Mouse (Mus musculus): ENCODE measurements at regions not wholly inside any gene's neighbourhood (a gene's known extent, or its start where the extent isn't known, plus 50 kb on each side); places are given as distances from the start of the nearest gene placed in this dataset.
A peak's percentile ranks its signal among the peaks of the same experiment; 100 is the strongest.
"Not testable (repeated sequence)": the region's sequence is repeated elsewhere in the genome, so short reads cannot be mapped to it uniquely, and the experiment has no call there.

DNA sequence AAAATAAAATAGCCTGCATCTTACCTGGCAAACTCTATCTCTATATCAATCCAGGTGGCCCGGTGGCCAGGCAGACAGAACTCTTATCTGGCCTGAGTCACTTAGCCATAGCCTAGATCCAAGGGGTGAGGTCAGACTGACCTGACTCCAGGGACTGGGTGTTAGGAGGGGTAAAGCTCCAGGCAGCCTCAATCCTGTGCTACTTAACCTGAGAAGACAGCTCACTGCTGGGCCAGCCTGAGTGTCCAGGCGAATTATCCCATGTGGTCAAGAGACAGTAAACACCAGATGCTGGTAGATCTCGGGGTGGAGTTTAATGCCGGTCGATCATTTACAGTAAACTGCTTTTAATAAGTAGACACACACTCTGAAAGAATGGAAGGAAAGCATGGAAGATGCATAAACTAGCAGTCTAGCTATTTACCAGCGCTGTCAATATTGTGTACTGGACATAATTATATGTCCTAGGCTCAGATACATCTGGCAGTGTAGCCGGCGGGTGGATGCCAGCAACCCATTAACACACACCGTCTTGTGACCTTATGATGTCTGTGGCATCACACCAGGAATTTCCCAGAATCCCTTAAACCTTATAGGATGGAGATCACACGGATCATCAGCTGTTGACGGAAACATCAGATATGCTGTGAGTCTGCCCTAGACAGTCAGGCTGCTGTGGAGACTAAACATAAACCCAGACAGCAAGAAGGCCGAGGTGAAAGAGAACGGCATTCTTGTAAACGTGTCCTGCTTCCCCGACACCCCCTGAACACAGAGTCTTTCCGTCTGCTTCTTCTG lies 153.9 kb upstream of the Ubl3 start:
- peak; percentile 79 for DNase-seq (ENCODE audit: low read depth, low spot score)

GRCm38 (mm10) chr5:148704769-148705168 lies 152.2 kb upstream of the Ubl3 start:
- DNase-seq (ENCODE audit: low read depth, low spot score), result no peak

- DNase-seq (ENCODE audit: low read depth, low spot score), result no peak
Measured at GRCm38 (mm10) chr5:148701859-148702258, 149.3 kb upstream of the Ubl3 start.

DNA sequence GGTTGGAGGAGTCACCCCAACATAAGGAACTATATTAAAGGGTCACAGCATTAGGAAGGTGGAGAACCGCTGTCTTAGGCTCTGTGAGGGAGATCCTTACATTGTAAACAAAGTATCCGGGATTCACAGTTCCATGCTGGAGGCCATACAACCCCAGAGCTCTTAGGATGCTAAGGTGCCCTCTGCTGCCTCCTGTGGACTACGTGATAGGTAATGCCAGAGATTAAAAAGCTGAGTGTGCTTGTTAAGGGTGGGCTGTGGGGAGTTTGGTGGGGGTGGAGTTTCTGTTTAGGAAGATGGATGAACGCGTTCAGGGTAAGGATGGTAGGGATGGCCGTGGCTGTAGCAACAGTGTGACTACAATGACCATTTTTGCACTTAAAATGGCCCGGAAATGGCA lies 148.4 kb upstream of the Ubl3 start:
- DNase-seq (ENCODE audit: low read depth, low spot score), result no peak

DNA sequence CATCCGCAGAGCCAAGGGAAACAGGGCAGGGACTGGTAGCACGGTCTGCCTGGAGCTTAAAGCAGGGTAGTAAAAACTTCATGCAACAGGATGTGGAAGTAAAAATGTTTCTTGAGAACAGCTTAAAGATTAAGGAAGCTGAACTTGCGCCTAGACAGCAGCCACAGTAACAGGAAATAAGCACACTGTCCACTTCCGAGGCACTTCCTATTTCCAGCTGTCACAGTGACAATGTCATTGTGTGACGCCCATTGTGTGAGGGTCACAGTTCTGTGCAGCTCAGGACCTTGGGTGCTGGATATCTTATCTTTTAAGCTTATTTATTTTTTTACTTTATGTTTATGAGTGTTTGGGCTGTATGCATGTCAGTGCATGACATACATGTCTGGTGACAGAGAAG lies 147.7 kb upstream of the Ubl3 start:
- no peak for DNase-seq (ENCODE audit: low read depth, low spot score)

DNA sequence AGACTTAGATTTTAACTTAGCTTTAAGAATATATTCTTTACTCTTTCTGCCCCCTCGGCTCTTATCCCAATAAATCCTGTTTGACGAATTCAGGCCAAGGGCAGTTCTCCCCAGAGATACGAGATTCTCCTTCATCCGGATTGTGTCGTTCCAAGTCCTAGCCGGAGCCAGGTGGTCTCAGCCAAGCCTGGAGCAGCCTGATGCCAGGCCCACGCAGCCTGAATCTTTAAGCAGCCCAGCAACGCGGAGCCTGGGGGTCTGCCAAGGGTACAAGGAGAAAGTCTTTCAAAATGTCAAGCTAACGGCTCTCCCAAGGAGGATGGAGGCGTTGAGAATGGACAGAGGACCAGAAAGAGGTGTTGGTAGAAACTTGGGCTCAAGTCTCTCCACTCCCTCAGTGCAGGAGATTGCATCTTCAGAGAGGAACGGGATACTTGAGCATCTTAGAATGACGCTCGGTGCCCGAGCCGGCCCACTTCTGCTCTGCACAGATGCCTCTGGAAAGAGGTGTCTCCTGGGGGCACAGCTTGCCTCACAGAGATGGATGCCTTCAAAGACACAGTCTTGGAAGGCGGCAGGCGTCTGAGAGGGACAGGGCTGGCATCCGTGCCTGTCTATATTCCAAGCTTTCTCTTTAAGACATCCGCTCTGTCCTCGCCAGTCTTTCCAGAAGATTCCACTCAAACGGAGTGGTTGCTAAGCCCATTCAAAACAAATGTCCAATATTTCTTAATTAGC lies 145.2 kb upstream of the Ubl3 start:
- DNase-seq (ENCODE audit: low read depth, low spot score), result no peak

GRCm38 (mm10) chr5:148694352-148694751 lies 141.8 kb upstream of the Ubl3 start:
- DNase-seq (ENCODE audit: low read depth, low spot score), result no peak

GRCm38 (mm10) chr5:148691486-148691885 lies 138.9 kb upstream of the Ubl3 start:
- DNase-seq (ENCODE audit: low read depth, low spot score), result no peak

DNA sequence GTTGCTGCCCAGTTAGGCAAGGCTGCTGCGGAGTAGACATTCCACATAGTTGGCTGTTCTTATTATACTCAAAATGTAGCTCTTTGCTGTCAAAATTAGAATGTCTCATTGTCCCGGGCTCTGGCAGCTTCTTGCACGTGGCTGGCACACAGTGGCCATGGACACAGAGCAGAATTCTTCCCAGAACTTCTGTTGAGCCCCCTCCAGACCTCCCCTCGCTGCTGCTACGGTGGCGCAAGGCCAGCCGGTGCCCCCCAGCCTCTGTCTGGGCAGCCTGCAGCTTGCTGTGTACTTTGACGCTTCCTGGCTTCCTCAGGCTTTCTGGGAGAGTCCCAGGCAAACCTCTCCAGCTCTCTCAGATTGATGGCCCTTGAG lies 138.2 kb upstream of the Ubl3 start:
- DNase-seq (ENCODE audit: low read depth, low spot score), result no peak

DNA sequence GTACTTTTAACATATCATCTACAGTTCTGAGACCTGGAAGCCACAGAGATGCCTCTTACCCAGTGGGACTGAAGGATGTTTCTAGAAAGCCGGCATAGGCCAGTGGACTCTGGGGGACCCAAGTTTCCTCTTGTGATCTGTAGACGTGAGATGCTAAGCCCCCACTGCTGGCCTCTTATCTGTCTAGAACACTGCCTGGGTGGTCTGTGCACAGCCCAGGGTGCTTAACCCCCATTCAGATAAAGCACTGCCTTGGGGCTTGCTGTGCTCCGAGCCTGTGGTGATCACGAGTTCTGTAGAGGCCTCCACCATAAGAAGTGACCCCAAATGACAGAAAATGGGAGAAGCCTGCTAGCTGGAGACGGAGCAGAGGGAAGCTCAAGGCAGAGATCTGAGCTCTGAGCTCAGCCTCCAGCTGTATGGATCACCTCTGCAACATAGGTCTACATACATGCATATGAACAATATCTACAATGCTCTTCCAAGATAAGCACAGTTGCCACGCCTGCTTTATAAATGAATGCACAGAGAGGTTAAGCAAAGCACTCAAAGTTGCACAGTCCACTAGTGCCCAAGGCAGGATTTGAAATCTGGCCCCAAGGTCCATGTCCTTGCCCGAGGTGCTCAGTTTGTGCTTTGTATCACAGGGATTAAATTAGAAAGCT lies 137.7 kb upstream of the Ubl3 start:
- DNase-seq (ENCODE audit: low read depth, low spot score), result no peak

GRCm38 (mm10) chr5:148689297-148689696 lies 136.7 kb upstream of the Ubl3 start:
- DNase-seq (ENCODE audit: low read depth, low spot score), result no peak

DNA sequence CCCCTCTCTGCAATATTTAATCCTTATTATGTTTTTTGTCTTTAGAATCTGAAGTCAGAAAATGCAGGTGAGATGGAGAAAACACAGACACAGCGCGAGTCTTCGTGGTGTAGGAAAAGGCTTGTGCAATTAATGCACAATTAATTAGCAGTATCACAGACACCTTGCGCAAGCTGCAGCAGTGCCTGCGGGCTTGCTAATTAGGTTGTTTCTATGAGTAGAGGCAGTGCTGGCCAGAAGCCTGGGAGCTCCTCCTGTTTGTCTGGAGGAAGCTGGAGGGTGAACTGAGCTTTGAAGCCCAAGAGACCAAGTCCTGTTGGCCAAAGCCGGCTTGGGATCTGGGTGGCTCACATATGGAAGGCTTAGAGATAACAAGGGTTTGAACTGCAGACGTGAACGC lies 135.9 kb upstream of the Ubl3 start:
- DNase-seq (ENCODE audit: low read depth, low spot score), result no peak

DNA sequence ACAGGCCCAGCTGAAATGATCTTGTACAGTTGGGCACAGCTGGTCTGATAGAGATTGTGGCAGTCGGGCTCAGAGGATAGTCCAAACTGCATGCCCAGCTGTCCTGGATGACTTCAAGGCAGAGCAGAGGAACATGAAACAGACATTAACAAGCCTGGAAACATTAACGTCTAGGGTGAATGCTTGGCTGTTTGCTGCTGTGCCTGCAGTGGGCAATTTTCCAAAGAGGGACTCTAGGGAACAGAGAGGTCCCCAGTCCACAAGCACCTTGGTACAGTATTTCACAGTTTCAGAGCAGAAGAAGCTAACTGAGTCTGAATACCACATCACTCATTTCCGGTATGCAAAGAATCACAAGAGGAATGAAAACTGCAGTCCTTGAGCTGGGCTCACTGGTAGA lies 135.2 kb upstream of the Ubl3 start:
- no peak for DNase-seq (ENCODE audit: low read depth, low spot score)

DNA sequence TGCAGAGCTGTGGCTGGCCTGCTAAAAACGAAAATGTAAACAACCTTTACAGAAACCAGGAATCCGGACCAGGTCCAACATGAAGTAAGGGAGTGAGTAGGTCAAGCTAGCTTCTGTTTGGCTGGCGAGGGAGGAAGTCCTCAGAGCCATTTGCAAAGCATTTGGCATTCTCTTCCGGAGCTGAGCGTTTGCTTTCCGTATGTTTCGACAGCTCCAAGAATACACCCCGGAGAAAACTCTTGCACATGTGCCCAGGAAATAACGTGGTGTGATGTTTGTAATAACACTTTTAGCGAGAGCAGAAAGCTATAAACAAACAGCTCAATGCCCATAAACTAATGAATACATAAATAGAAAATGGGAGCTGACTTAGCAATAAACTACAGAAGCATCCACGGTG lies 131.6 kb upstream of the Ubl3 start:
- DNase-seq (ENCODE audit: low read depth, low spot score), result no peak

DNA sequence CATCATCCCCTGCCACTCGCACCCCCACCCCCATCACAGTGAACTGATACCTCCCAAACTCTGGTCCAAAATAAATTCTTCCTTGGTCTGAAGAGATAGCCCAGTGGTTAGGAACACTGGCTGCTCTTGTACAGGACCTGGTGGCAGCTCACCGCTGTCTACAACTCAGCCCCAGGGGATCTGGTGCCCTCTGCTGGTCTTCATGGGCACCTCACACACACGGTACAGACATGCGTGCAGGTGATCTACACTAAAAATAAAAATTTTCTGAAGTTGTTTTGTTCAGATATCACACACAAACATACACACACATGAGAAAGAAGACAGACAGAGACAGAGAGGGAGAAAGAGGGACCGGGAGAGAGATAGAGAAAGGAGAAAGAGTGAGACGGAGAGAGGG lies 130.0 kb upstream of the Ubl3 start:
- no peak for DNase-seq (ENCODE audit: low read depth, low spot score)

DNA sequence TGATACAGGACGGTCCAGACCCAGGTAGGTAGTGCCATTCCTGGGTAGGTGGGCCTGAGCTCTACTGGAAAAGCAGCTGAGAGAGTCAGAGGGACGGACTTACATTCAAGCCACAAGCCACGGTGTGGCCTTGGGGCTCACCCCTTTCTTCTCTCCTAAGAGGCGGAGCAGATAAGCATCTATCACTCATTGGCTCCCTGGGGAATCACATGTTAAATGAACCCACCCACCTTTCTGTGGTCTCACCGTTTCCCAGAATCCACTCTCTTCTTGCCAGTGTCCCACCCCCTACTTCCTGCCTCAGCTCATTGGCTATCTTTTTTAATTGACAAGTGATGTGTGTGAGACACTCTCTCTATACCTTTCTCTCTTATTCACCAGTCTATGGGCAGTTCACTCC lies 127.8 kb upstream of the Ubl3 start:
- DNase-seq (ENCODE audit: low read depth, low spot score), result no peak

- no peak for DNase-seq (ENCODE audit: low read depth, low spot score)
Measured at GRCm38 (mm10) chr5:148679586-148679985, 127.0 kb upstream of the Ubl3 start.

- DNase-seq (ENCODE audit: low read depth, low spot score), result not testable (repeated sequence)
Measured at GRCm38 (mm10) chr5:148678285-148678937, 125.8 kb upstream of the Ubl3 start.

DNA sequence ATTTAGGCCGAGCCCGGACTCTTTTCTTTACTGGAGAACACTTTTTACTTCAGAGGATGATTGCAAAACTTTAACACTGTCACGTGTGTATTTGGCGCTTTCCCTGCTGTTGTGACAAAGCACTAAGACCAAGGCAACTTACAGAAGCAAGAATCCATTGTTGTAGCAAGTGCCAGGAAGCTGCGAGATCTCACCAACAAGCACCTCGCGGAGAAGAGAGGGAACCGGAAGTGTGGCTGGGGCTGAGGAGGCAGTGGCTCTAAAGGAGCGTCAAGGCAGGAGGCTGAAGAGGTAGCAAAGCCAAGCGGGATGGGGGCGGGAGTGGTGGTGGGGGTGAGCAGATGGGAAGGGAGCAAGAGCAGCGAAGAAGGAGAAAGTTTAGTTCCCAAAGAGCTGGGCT lies 121.7 kb upstream of the Ubl3 start:
- no peak for DNase-seq (ENCODE audit: low read depth, low spot score)

DNA sequence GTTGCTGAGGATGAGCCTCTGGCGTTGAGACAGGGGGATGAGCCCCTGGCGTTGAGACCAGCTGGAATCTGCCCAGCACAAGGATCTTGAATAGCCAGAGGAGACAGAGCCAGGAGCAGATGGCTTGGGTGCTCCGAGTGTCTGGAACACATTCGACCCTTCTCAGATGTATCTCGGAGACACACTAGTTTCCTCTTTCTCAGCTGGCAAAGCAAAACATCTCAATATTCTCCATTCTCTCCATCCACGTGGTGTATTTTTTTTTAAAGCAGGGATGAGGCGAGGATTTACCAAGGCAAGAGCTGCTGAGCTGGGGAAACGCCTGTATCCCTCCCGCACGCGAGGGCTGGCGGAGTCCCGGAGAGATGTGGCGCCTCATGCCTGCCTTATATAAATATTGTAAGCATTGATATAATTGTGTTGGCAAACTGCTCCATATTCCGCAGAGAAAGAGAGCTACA lies 109.7 kb upstream of the Ubl3 start:
- peak; percentile 3 for DNase-seq (ENCODE audit: low read depth, low spot score)

GRCm38 (mm10) chr5:148661120-148661519 lies 108.5 kb upstream of the Ubl3 start:
- no peak for DNase-seq (ENCODE audit: low read depth, low spot score)

Measured in retina, adult 2 months (tissue).